Mouse (Mus musculus) c-Kit-positive CD71-positive TER-119-positive erythroid progenitor cells, embryonic 14.5 days (primary cell): ENCODE measurements around the gene Syne1.

Experiments used
- DNase-seq: peaks from one replicate; pipeline ENCODE4 v3.0.0-alpha.2; 2013; ENCODE audit warnings: low spot score

The Syne1 gene

DNA sequence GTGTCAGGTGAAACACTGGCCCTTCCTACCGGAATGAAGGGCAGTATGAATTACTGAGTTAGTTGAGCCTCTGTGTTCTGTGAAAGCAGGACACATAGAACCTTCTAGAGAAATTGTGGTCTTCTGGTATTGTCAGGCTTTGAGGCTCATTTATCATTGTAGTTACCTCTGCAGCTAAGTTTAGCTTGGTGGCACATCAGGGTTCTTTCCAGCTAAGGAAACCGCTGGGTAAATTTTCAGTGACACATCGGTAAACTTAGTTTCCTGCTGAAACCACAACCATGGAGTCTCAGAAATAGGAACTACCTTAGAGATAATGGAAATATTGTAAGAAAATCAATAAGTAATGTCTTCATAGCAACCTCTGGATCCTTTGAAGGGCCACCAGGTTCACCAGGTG is 573.9 kb downstream of the Syne1 start:
- no peak for DNase-seq

DNA sequence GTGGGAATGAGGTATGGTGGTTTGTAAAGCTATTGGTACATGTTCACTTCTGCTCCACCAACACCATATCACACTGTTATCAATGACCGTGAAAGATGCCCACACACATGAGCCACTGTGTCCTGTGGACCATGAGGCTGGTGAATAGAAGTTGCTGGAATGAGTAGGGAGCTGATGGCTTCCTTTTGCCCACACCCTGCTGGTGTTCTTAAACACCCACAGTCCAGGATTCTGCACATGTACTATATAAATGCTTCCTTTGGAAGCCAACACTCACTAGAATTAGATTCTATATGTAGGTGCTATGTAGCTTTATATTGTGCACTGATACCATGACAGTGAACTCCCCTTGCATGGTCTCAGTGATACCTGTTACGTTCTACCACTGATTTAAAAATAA is 574.7 kb downstream of the Syne1 start:
- DNase-seq = no peak

DNA sequence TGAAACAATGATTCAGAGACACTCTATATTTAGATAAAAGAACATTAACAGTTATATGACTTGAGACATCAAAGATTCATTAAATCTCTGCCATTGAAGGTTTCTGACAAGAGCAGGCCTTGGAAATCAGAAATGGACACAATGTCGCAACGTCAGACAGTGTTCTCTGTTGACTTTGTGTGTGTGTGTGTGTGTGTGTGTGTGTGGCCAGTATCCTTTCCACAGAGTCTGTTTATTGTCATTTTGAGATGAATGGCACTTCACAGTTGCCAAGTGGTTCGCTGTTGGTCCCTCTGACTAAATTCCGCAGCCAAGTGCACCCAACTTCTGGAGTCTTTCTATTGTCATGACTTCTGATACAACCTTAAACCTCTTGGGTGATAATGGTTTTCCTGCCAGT is 577.0 kb downstream of the Syne1 start:
- no peak for DNase-seq

DNA sequence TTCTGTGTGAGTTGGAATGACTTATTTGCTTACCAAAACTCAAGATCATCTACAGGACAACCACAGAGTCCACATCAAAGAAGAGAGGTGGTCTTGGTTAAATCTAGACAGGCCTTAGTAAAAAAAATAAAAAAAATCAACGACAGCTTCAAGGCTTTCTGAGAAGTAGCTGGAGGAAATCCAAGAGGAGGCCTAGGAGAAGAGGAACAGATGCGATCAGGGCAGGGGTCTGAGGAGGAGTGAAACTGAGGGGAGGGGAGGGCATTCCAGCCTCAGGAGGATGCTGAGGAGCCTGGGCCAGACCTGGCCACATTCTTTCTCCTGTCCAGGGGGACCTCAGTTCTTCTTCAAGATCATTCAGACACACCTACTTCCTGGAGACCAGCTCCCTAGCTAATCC is 579.3 kb downstream of the Syne1 start:
- DNase-seq = no peak

DNA sequence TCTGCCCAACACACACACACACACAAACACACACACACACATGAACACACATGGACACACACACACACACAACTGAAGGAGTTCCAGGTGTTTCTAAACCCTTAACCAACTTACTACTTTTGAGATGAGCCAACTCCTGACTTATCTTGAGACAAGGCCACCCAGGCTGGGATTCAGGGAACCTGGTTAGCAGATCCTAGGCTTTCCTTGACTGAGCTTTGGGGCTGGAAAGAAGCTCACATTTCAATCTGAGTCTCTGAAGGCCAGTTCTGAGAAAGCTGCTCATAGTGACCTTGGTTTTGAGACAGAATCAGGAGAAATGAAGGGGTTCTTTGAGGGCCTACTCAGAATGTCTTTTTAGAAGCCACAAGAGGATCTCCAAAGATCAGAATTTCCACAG is 579.7 kb downstream of the Syne1 start:
- no peak for DNase-seq

DNA sequence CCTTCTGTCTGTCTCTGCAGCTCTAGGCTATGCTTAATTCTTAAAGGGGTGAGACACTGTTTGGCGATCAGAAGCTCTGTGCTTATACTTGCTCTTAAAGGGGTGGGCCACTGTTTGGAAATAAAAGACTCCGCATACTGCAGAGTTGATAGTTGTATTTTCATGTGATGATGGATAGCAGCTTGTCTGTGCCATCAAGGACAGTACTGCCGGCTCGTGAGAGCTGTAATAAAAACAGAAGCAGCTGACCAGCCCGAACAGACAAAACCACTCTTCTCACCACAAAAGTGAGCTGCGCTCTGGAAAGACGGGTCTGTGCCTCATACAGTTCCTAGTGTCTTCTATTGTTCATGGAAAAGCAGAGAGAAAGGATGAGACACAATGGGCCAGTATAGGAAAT is 580.1 kb downstream of the Syne1 start:
- DNase-seq = no peak
